Mouse (Mus musculus) forebrain, embryonic 10.5 days (tissue): ENCODE measurements around the gene Lbr. TPM values are rescaled to one million over a fixed set of nuclear protein-coding genes. Genes with fewer than 3 reads are reported as not detected.
"Not testable (repeated sequence)": the region's sequence is repeated elsewhere in the genome, so short reads cannot be mapped to it uniquely, and the experiment has no call there.

Experiments used
- DNase-seq: peaks from one replicate; pipeline ENCODE4 v3.0.0-alpha.2; 2017; ENCODE audit warnings: low spot score; ENCODE audit errors: extremely low spot score
- H3K27ac ChIP-seq: fragments of 300-500 bp; sonication (generic); 2 replicates; pipeline ENCODE4 v1.5.1; 2016; ENCODE audit warnings: mild to moderate bottlenecking
- H3K27me3 ChIP-seq: fragments of 300-500 bp; sonication (generic); 2 replicates; pipeline ENCODE4 v1.6.1; 2016; ENCODE audit warnings: mild to moderate bottlenecking; ENCODE audit not compliant: poor library complexity, severe bottlenecking
- H3K36me3 ChIP-seq: fragments of 300-500 bp; sonication (generic); replicated peaks from 2 replicates; pipeline ENCODE4 v1.6.1; 2016; ENCODE audit warnings: mild to moderate bottlenecking, moderate library complexity
- H3K4me1 ChIP-seq: fragments of 300-500 bp; sonication (generic); 2 replicates; pipeline ENCODE4 v1.6.1; 2016
- H3K4me3 ChIP-seq: fragments of 300-500 bp; sonication (generic); 2 replicates; pipeline ENCODE4 v1.5.1; 2016; ENCODE audit warnings: mild to moderate bottlenecking, moderate library complexity
- H3K9me3 ChIP-seq: fragments of 300-500 bp; sonication (generic); 2 replicates; pipeline ENCODE4 v1.6.1; 2016; ENCODE audit warnings: mild to moderate bottlenecking, moderate library complexity
- WGBS: fragments of 180-500 bp; shearing (Covaris S2); methylation state at CpG from one replicate; pipeline ENCODE4 v1.1.7; 2016; 5-methylcytosine and 5-hydroxymethylcytosine counted together
- polyA plus RNA-seq: library from polyadenylated mRNA; unstranded; fragments of >200 nt; fragmentation: Nextera tagmentation; extraction: Ambion mirVana; gene quantifications from 2 replicates; pipeline ENCODE4 v1.2.1, GENCODE M21; 2016

Lbr gene
- polyA plus RNA-seq, 1 experiment from 2014 or later = 212 TPM

DNA sequence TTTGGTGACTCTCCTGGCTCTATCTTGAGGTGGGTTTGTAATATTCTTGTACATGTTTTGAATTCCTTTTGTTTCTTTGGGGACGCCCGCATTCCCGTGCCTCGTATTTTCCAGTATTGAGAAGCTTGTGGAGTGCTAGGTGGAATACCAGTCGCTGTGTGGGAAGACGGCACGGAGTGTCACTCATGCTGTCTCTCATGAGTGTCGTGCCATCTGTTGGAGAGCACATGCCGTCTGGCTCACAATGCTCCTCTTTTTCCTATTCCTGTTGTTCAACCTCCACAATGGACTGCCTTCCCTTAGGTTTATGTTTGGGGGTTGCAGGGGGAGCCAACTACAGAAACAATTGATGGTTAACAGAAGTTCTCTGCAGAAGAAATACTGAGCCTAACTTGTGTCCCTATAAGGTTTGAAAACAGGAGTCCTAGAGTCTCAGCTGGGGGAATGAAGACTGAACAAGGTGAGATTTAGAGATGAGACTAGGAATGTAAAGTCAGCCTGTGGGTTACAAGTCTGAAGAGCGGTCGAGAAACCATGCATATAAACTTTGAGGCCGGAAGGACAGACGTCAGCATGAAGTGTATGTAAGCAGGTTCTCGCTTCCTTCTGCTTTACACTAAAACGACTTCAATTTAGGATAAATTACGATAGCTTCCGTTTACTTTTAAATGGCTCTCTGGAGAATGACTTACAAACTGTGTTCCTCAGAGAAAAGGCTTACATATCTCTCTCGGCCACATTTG lies 31.2 kb downstream of the Lbr start:
- Histone ChIP-seq H3K27ac (no peak overlapping the region), H3K4me3 (no peak overlapping the region), H3K9me3 (no peaks in the 10 kb centered on the region), H3K36me3 (peaks cover 56% of the 10 kb centered on the region), H3K27me3 (no peaks in the 10 kb centered on the region), H3K4me1 (no peaks in the 10 kb centered on the region)
- DNase-seq = no peak
- 92% methylated on average over 18 of the region's 18 CpGs for WGBS

DNA sequence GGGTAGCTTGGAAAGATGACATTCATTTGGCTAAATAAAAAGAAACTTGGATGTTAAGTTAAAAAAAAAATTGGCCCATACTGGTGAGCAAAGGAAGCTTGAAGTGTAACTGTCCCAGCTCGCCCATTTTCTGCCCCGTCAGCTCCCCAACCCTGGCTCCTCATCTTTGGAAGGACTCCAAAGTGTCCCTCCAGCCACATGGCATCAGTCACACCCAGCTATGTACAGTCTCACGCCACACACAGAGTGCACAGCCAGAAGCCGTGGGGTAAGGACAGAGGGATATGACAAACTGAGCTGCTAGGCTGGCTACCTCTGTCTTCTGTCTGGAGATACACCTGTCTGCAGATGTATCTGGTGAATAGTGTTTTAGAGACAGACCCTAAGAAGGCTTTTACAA lies 42.2 kb downstream of the Lbr start:
- H3K36me3 ChIP-seq = no peaks in the 10 kb centered on the region
- H3K9me3 ChIP-seq = no peaks in the 10 kb centered on the region
- 88% methylated on average over 4 of the region's 4 CpGs for WGBS

DNA sequence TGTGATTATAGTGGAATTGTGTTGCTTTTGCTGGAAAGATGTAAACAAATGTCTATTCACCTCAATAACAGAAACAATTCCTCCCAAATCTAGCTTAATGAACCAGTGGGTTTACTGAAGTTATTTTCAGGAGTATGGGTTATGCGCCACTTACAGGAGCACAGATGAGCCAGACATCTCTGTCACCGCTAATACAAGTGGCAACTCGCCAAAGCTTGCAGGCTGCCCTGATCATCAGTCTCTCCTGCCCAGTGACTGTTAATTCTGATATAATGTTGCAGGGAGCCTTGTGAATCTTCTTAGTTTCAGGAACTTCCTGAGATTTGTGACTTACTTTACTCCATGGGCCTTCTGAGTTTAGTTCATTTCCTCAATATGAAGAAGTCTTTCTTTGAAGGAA lies 42.9 kb downstream of the Lbr start:
- Histone ChIP-seq H3K27ac (no peak overlapping the region), H3K36me3 (no peaks in the 10 kb centered on the region), H3K4me3 (no peak overlapping the region), H3K4me1 (no peaks in the 10 kb centered on the region), H3K27me3 (no peaks in the 10 kb centered on the region), H3K9me3 (no peaks in the 10 kb centered on the region)
- DNase-seq = no peak
- WGBS = 88% methylated on average over 3 of the region's 3 CpGs

More for the DNA sequence above, 42.2 kb downstream of the Lbr start:
- Histone ChIP-seq H3K27me3 (no peaks in the 10 kb centered on the region), H3K4me1 (no peaks in the 10 kb centered on the region), H3K27ac (no peak overlapping the region), H3K4me3 (no peak overlapping the region)
- DNase-seq = no peak

DNA sequence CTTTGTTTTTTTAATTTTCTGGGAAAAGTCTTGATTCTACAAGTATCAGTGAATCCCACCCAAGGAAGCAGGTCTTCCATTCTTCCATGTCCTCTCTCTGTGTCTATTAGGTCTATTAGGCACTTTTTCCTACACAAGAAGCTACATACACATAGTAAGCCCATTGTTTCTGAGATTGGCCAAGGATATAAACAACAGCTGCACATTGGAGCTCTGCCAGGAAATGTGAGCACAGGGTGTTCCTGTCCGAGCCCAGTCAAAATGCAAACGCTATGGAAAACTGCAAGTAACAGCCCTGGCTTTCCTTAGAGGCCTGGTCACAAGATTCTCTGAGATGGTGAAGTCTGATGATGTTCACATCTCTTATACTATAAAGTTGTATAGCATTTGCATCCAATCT lies 49.3 kb downstream of the Lbr start:
- no peak for DNase-seq
- Histone ChIP-seq H3K36me3 (no peaks in the 10 kb centered on the region), H3K9me3 (no peaks in the 10 kb centered on the region), H3K4me1 (peaks cover 2% of the 10 kb centered on the region; the same call in 1 of the 2 replicates), H3K4me3 (no peak overlapping the region), H3K27ac (no peak overlapping the region), H3K27me3 (no peaks in the 10 kb centered on the region)
- 86% methylated on average over 2 of the region's 2 CpGs for WGBS

DNA sequence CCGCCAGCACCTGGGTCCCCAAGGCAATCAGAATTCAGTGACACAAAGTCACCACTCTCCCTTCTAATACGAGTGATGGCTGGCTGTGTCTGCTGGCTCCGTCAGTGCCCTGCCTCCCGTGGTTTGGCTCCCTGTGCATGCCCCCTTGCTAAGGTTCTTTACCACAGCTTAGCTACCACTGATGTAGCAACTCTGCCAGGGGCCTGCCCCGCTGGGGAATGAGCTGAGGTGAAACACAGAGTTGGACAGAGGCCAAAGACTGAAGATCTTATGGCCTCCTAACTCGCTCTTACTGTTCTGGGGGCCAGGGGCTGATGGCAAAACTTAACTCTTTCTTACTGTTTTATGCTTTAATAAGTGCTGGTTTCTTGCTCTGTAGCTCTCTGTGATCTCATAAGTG lies 52.9 kb downstream of the Lbr start:
- no peak overlapping the region for H3K27ac ChIP-seq
- H3K36me3 ChIP-seq = no peaks in the 10 kb centered on the region
- no peaks in the 10 kb centered on the region for H3K27me3 ChIP-seq
- H3K9me3 ChIP-seq = no peaks in the 10 kb centered on the region
- peaks cover 2% of the 10 kb centered on the region; the same call in 1 of the 2 replicates for H3K4me1 ChIP-seq
- 74% methylated on average over 6 of the region's 6 CpGs for WGBS
- H3K4me3 ChIP-seq = no peak overlapping the region
- DNase-seq = no peak

DNA sequence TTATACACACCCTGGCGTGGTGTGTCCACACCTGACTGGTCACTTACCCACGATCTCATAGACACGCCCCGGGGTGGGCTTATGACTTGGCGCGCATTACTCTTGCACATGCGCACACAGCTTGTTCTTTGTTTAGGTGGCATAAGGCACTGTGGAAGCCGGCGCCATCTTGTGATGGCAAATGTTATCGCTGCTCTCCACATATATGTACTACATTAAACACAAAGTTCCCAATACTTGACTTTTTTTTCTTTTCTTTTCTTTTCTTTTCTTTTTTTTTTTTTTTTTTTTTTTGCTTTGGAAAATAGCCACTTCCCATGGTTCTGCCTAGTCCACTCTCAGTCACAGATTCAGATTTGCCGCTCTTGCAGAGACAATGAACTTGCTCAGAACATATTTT lies 60.2 kb downstream of the Lbr start:
- 93% methylated on average over 11 of the region's 11 CpGs for WGBS
- not testable (repeated sequence) for H3K27ac ChIP-seq, H3K4me3 ChIP-seq, H3K27me3 ChIP-seq, H3K4me1 ChIP-seq, H3K36me3 ChIP-seq, H3K9me3 ChIP-seq, DNase-seq

DNA sequence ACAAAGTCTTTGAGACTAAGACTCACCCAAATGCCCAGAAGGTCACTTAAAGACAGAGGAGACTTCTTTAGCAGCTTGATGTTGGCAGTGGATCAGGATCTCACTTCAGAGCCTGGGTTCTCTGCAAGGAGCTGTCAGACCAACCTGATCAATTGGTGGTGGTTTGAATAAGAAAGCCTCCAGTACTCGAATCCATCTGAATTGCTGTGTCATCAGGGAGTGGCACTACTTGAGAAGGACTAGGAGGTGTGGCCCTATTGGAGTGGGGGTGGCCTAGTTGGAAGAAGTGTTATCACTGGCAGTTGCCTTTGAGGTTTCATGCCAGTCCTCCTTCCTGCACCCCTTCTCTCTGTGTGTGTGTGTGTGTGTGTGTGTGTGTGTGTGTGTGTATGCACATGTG lies 66.3 kb downstream of the Lbr start:
- Histone ChIP-seq H3K36me3 (no peaks in the 10 kb centered on the region), H3K27me3 (no peaks in the 10 kb centered on the region), H3K9me3 (peaks cover 3% of the 10 kb centered on the region; the same call in 1 of the 2 replicates), H3K27ac (no peak overlapping the region), H3K4me1 (no peaks in the 10 kb centered on the region), H3K4me3 (no peak overlapping the region)
- no peak for DNase-seq
- WGBS = 76% methylated on average over 1 of the region's 1 CpGs

DNA sequence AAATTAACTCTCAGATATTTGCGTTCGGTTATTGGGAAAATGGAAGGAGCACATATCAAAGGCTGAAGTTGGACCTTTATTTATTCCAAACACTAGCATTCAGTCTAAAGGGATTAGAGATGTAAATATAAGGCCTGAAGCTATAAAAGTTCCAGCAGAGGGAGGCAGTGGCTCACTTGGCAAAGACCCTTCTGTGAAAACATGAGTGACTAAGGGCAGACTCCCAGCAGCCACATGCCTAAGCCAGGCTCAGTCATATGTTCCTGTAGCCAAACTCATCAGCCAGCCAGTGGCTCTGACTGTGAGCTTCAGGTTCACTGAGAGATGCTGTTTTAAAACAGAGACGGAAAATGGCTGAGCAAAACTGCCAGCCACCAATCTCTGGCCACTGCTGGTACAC lies 71.0 kb downstream of the Lbr start:
- Histone ChIP-seq H3K9me3 (no peaks in the 10 kb centered on the region), H3K27me3 (no peaks in the 10 kb centered on the region), H3K4me3 (no peak overlapping the region), H3K27ac (no peak overlapping the region), H3K4me1 (no peaks in the 10 kb centered on the region), H3K36me3 (no peaks in the 10 kb centered on the region)
- WGBS = 96% methylated on average over 3 of the region's 3 CpGs
- DNase-seq = no peak

DNA sequence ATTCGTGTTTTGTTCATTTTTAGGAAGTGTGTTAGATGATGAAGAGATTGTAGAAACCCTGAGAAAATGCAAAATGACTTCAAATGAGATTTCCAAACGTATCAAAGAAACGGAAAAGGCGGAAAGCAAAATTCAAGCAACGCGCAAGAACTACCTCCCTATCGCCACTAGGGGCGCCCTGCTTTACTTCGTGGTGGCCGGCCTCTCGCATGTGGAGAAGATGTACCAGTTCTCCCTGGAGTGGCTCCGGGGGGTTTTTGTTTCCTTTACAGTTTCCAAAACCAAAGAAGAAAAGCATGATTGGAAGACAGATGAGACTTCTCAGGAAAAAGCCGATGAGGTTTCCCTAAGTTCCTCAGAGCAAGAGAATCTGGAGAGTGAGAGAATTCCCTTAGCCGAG lies 73.5 kb downstream of the Lbr start:
- no peaks in the 10 kb centered on the region for H3K9me3 ChIP-seq
- 61% methylated on average over 14 of the region's 14 CpGs for WGBS
- H3K27me3 ChIP-seq = no peaks in the 10 kb centered on the region

More for the DNA sequence above, 73.5 kb downstream of the Lbr start:
- Histone ChIP-seq H3K4me3 (no peak overlapping the region), H3K36me3 (no peaks in the 10 kb centered on the region), H3K4me1 (no peaks in the 10 kb centered on the region), H3K27ac (no peak overlapping the region)
- DNase-seq = no peak

Other genes starting within 250 kb of the Lbr start
- gene Enah, start 176.9 kb upstream of the Lbr start, polyA plus RNA-seq = 24.6 and 27.7 TPM in 2 replicates